Mouse (Mus musculus): ENCODE measurements at regions not wholly inside any gene's neighbourhood (a gene's known extent, or its start where the extent isn't known, plus 50 kb on each side); places are given as distances from the start of the nearest gene placed in this dataset.

DNA sequence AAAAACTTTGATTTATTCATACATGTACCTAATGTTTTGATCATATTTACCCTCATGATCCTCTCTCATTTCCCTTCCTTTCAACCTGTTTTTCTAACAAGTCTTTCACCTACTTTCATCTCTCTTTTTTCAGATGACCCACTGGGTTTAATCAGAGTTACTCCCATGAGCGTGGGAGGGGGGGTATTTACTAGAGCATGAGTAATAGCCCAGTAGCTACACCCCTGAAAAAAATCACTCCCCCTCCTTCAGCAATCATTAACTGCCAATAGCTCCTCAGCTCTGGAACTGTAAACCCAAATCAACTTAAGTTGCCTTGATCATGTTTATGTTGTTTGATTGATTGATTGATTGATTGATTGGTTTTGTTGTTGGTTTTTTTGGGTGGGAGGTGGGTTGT, 241.4 kb upstream of the Zpld1 start:
- TF ChIP-seq CTCF (IDR thresholded peaks at IDR 0.05; ENCODE audit: low read depth, low read length) (no peak), POLR2AphosphoS5 (IDR thresholded peaks at IDR 0.05; ENCODE audit: insufficient replicate concordance, low read depth, low read length) (no peak), GATA1 (IDR thresholded peaks at IDR 0.05; ENCODE audit: borderline replicate concordance, low read length) (no peak)
